Mouse (Mus musculus): ENCODE data around the gene Nav3. TPM values are rescaled to one million over a fixed set of nuclear protein-coding genes. Genes with fewer than 3 reads are reported as not detected.

Nav3 gene
- polyA plus RNA-seq, 1 experiment from 2014 or later = 1.9 TPM

GRCm38 (mm10) chr10:110156412-110156811, 299.6 kb downstream of the Nav3 start:
- H3K4me1 ChIP-seq (ENCODE audit: control insufficient read depth, insufficient read depth, low read length) = peaks cover 10% of the 10 kb centered on the region
- no peaks in the 10 kb centered on the region for H3K9me3 ChIP-seq (replicated peaks; ENCODE audit: control insufficient read depth, low read length)
- H3K27me3 ChIP-seq (ENCODE audit: control insufficient read depth, insufficient read depth, low read length) = no peaks in the 10 kb centered on the region
- H3K36me3 ChIP-seq (ENCODE audit: control insufficient read depth, insufficient read depth) = no peaks in the 10 kb centered on the region
- ATAC-seq (replicated peaks; ENCODE audit: extremely low read depth, insufficient read depth, low FRiP score) = no peak
- no peak overlapping the region for H3K9ac ChIP-seq (ENCODE audit: low read length)
- H3K4me2 ChIP-seq (ENCODE audit: low read depth, low read length) = no peak overlapping the region
- H3K4me3 ChIP-seq (ENCODE audit: low read length) = no peak overlapping the region
- H3K27ac ChIP-seq (ENCODE audit: low read length) = no peak overlapping the region
- 47% methylated on average over 1 of the region's 1 CpGs for WGBS

GRCm38 (mm10) chr10:110155494-110155893, 300.5 kb downstream of the Nav3 start:
- Histone ChIP-seq H3K27me3 (ENCODE audit: control insufficient read depth, insufficient read depth, low read length) (no peaks in the 10 kb centered on the region), H3K27ac (ENCODE audit: low read length) (no peak overlapping the region), H3K36me3 (ENCODE audit: control insufficient read depth, insufficient read depth) (no peaks in the 10 kb centered on the region), H3K9me3 (replicated peaks; ENCODE audit: control insufficient read depth, low read length) (no peaks in the 10 kb centered on the region), H3K4me1 (ENCODE audit: control insufficient read depth, insufficient read depth, low read length) (peaks cover 8% of the 10 kb centered on the region), H3K4me3 (ENCODE audit: low read length) (no peak overlapping the region), H3K4me2 (ENCODE audit: low read depth, low read length) (no peak overlapping the region), H3K9ac (ENCODE audit: low read length) (no peak overlapping the region)
- 60% methylated on average over 2 of the region's 2 CpGs for WGBS
- ATAC-seq (replicated peaks; ENCODE audit: extremely low read depth, insufficient read depth, low FRiP score) = no peak

DNA sequence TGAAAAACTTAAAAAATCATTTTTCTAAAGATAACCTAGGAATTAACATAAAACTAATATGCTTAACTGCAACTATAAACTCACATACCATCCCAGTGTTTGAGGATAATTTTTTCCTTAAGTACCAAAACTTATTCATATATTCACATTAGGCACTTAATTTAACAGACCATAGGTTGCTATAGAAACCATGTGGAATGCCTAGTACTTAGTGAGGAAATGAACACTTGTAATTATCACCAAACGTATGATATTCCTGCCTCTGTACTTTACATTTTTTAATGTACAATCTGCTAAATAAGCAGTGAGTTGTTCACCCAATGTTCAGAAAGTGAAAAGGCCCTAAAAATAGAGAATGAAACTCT, 301.1 kb downstream of the Nav3 start:
- Histone ChIP-seq H3K9ac (ENCODE audit: low read length) (no peak overlapping the region), H3K9me3 (replicated peaks; ENCODE audit: control insufficient read depth, low read length) (no peaks in the 10 kb centered on the region), H3K4me1 (ENCODE audit: control insufficient read depth, insufficient read depth, low read length) (peaks cover 8% of the 10 kb centered on the region), H3K36me3 (ENCODE audit: control insufficient read depth, insufficient read depth) (no peaks in the 10 kb centered on the region), H3K27ac (ENCODE audit: low read length) (no peak overlapping the region), H3K4me3 (ENCODE audit: low read length) (no peak overlapping the region), H3K27me3 (ENCODE audit: control insufficient read depth, insufficient read depth, low read length) (no peaks in the 10 kb centered on the region), H3K4me2 (ENCODE audit: low read depth, low read length) (no peak overlapping the region)
- 70% methylated on average over 1 of the region's 1 CpGs for WGBS
- ATAC-seq (replicated peaks; ENCODE audit: extremely low read depth, insufficient read depth, low FRiP score) = no peak

GRCm38 (mm10) chr10:110154001-110154872, 301.8 kb downstream of the Nav3 start:
- Histone ChIP-seq H3K27ac (ENCODE audit: low read length) (no peak overlapping the region), H3K4me1 (ENCODE audit: control insufficient read depth, insufficient read depth, low read length) (peaks cover 8% of the 10 kb centered on the region), H3K27me3 (ENCODE audit: control insufficient read depth, insufficient read depth, low read length) (no peaks in the 10 kb centered on the region), H3K4me2 (ENCODE audit: low read depth, low read length) (no peak overlapping the region), H3K36me3 (ENCODE audit: control insufficient read depth, insufficient read depth) (no peaks in the 10 kb centered on the region), H3K4me3 (ENCODE audit: low read length) (no peak overlapping the region), H3K9me3 (replicated peaks; ENCODE audit: control insufficient read depth, low read length) (no peaks in the 10 kb centered on the region), H3K9ac (ENCODE audit: low read length) (no peak overlapping the region)
- 84% methylated on average over 6 of the region's 6 CpGs for WGBS
- no peak for ATAC-seq (replicated peaks; ENCODE audit: extremely low read depth, insufficient read depth, low FRiP score)

- ATAC-seq (replicated peaks; ENCODE audit: extremely low read depth, insufficient read depth, low FRiP score) = no peak
- Histone ChIP-seq H3K4me2 (ENCODE audit: low read depth, low read length) (no peak overlapping the region), H3K27me3 (ENCODE audit: control insufficient read depth, insufficient read depth, low read length) (no peaks in the 10 kb centered on the region), H3K36me3 (ENCODE audit: control insufficient read depth, insufficient read depth) (no peaks in the 10 kb centered on the region), H3K4me3 (ENCODE audit: low read length) (no peak overlapping the region), H3K9ac (ENCODE audit: low read length) (no peak overlapping the region), H3K9me3 (replicated peaks; ENCODE audit: control insufficient read depth, low read length) (no peaks in the 10 kb centered on the region), H3K27ac (ENCODE audit: low read length) (no peak overlapping the region), H3K4me1 (ENCODE audit: control insufficient read depth, insufficient read depth, low read length) (no peaks in the 10 kb centered on the region)
Observed at GRCm38 (mm10) chr10:110120572-110120971, 335.4 kb downstream of the Nav3 start.

- no peak overlapping the region for H3K9ac ChIP-seq (ENCODE audit: low read length)
- no peak for ATAC-seq (replicated peaks; ENCODE audit: extremely low read depth, insufficient read depth, low FRiP score)
- no peaks in the 10 kb centered on the region for H3K27me3 ChIP-seq (ENCODE audit: control insufficient read depth, insufficient read depth, low read length)
- no peaks in the 10 kb centered on the region for H3K9me3 ChIP-seq (replicated peaks; ENCODE audit: control insufficient read depth, low read length)
- H3K4me1 ChIP-seq (ENCODE audit: control insufficient read depth, insufficient read depth, low read length) = no peaks in the 10 kb centered on the region
- 66% methylated on average over 2 of the region's 2 CpGs for WGBS
- H3K4me3 ChIP-seq (ENCODE audit: low read length) = no peak overlapping the region
- no peak overlapping the region for H3K27ac ChIP-seq (ENCODE audit: low read length)
- no peaks in the 10 kb centered on the region for H3K36me3 ChIP-seq (ENCODE audit: control insufficient read depth, insufficient read depth)
- H3K4me2 ChIP-seq (ENCODE audit: low read depth, low read length) = no peak overlapping the region
Observed at GRCm38 (mm10) chr10:110117341-110117740, 338.7 kb downstream of the Nav3 start.

DNA sequence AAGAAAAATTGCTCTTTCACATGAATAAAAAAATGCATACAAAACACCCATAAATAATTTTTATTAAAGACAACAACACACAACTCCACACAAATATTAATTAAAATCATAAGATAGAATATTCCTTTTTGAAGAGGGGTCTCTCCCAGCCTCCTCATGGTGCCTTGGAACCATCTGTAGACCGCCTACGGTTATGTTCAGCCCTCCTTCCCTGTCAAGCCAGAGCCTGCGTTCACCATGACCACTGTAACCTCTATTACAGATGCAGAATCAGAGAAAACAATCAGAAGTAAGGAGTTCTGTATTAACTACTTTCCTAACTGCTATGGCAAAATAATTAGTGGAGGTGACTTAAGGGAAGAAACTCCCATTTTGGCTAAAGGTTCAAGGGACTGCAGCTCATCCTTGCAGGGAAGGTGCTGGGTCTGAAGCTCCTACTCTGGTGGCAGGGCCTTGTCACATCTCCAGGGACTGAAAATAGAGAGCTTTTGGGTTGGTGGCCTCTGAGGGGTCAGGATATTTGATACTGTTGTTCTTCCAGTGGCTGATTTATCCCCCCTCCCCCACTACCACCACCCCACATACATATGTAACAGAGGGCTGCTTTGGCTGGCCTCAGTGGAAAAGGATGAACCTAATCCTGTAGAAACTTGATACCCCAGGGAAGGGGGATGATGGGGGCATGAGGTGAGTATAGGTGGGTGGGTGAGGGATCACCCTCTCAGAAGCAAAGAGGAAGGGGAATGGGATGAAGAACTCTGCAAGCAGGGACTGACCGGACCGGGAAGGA, 343.1 kb downstream of the Nav3 start:
- no peak overlapping the region for H3K9ac ChIP-seq (ENCODE audit: low read length)
- H3K27me3 ChIP-seq (ENCODE audit: control insufficient read depth, insufficient read depth, low read length) = no peaks in the 10 kb centered on the region
- 71% methylated on average over 5 of the region's 5 CpGs for WGBS
- H3K36me3 ChIP-seq (ENCODE audit: control insufficient read depth, insufficient read depth) = no peaks in the 10 kb centered on the region
- no peaks in the 10 kb centered on the region for H3K9me3 ChIP-seq (replicated peaks; ENCODE audit: control insufficient read depth, low read length)
- no peaks in the 10 kb centered on the region for H3K4me1 ChIP-seq (ENCODE audit: control insufficient read depth, insufficient read depth, low read length)
- no peak for ATAC-seq (replicated peaks; ENCODE audit: extremely low read depth, insufficient read depth, low FRiP score)
- no peak overlapping the region for H3K4me2 ChIP-seq (ENCODE audit: low read depth, low read length)
- no peak overlapping the region for H3K4me3 ChIP-seq (ENCODE audit: low read length)
- no peak overlapping the region for H3K27ac ChIP-seq (ENCODE audit: low read length)

GRCm38 (mm10) chr10:110103255-110103654, 352.7 kb downstream of the Nav3 start:
- ATAC-seq (replicated peaks; ENCODE audit: extremely low read depth, insufficient read depth, low FRiP score) = no peak
- H3K27ac ChIP-seq (ENCODE audit: low read length) = no peak overlapping the region
- no peaks in the 10 kb centered on the region for H3K9me3 ChIP-seq (replicated peaks; ENCODE audit: control insufficient read depth, low read length)
- H3K36me3 ChIP-seq (ENCODE audit: control insufficient read depth, insufficient read depth) = no peaks in the 10 kb centered on the region
- no peak overlapping the region for H3K4me3 ChIP-seq (ENCODE audit: low read length)
- H3K4me1 ChIP-seq (ENCODE audit: control insufficient read depth, insufficient read depth, low read length) = no peaks in the 10 kb centered on the region
- WGBS = 65% methylated on average over 6 of the region's 6 CpGs
- H3K9ac ChIP-seq (ENCODE audit: low read length) = no peak overlapping the region
- no peak overlapping the region for H3K4me2 ChIP-seq (ENCODE audit: low read depth, low read length)
- H3K27me3 ChIP-seq (ENCODE audit: control insufficient read depth, insufficient read depth, low read length) = no peaks in the 10 kb centered on the region

DNA sequence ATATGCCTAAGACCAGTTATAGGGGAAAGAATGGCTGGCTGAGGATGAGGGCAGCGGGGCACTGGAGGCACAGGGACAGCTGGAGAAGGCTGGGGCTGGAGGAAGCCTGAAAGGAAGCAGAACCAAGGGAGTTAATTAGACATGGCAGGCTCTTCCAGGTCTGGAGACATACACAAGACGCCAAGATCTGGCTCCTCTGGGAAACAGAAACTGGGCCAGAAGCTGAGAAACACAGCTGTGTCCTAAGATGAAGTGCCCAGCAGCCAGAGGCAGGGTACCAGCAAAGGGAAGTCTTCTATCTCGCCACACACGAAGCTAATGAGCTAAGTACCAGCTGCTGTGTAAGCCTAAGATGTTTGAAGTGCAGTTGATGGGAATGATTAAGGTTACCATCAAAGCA, 353.8 kb downstream of the Nav3 start:
- 49% methylated on average over 4 of the region's 4 CpGs for WGBS
- Histone ChIP-seq H3K4me2 (ENCODE audit: low read depth, low read length) (no peak overlapping the region), H3K9ac (ENCODE audit: low read length) (no peak overlapping the region), H3K4me1 (ENCODE audit: control insufficient read depth, insufficient read depth, low read length) (no peaks in the 10 kb centered on the region), H3K36me3 (ENCODE audit: control insufficient read depth, insufficient read depth) (no peaks in the 10 kb centered on the region), H3K9me3 (replicated peaks; ENCODE audit: control insufficient read depth, low read length) (no peaks in the 10 kb centered on the region), H3K27me3 (ENCODE audit: control insufficient read depth, insufficient read depth, low read length) (no peaks in the 10 kb centered on the region), H3K27ac (ENCODE audit: low read length) (no peak overlapping the region), H3K4me3 (ENCODE audit: low read length) (no peak overlapping the region)
- ATAC-seq (replicated peaks; ENCODE audit: extremely low read depth, insufficient read depth, low FRiP score) = no peak
